Mouse (Mus musculus): ENCODE measurements around the gene Gm9837.

DNA sequence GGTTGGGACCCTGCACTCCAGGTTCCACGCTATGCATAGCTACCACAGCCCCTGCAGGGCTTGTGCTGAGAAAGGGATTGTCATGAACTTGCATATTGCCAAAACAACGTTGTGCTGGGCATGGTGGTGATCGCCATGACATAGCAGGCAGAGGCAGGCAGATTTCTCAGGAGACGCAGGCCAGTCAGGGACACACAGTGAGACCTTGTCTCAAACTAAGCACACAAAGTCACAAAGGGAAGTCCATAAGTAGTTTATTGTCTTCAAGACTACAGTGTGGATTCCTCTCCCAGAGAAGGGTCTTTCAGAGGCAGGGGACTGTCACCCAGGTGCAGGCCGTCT lies 41.6 kb downstream of the Gm9837 start:
- no peak for TF ChIP-seq CTCF (IDR thresholded peaks at IDR 0.05; ENCODE audit: low read depth, low read length)
- TF ChIP-seq POLR2A (IDR thresholded peaks at IDR 0.05; ENCODE audit: extremely low read depth, insufficient read depth, low read length): no peak

All from liver, adult 2 months (tissue).